Mouse (Mus musculus) neural tube, embryonic 13.5 days (tissue): Measurements from ENCODE around the gene Nhsl1. TPM values are rescaled to one million over a fixed set of nuclear protein-coding genes. Genes with fewer than 3 reads are reported as not detected.

Experiments used
- ATAC-seq: fragments of 200-750 bp; cut with Nextera tagmentation; 2 replicates; pipeline ENCODE4 v1.8.0; 2017; ENCODE audit warnings: low read depth, mild to moderate bottlenecking, moderate TSS enrichment, moderate library complexity
- H3K27ac ChIP-seq: fragments of 300-500 bp; sonication (generic); replicated peaks from 2 replicates; pipeline ENCODE4 v1.5.1; 2015; ENCODE audit warnings: moderate library complexity, mild to moderate bottlenecking, inconsistent platforms
- H3K27me3 ChIP-seq: fragments of 300-500 bp; sonication (generic); 2 replicates; pipeline ENCODE4 v1.6.1; 2015; ENCODE audit warnings: mild to moderate bottlenecking, inconsistent platforms
- H3K36me3 ChIP-seq: fragments of 300-500 bp; sonication (generic); 2 replicates; pipeline ENCODE4 v1.6.1; 2015; ENCODE audit warnings: mild to moderate bottlenecking, inconsistent platforms
- H3K4me1 ChIP-seq: fragments of 300-500 bp; sonication (generic); replicated peaks from 2 replicates; pipeline ENCODE4 v1.6.1; 2015; ENCODE audit warnings: inconsistent platforms
- H3K4me2 ChIP-seq: fragments of 300-500 bp; sonication (generic); 2 replicates; pipeline ENCODE4 v1.6.1; 2015; ENCODE audit warnings: inconsistent platforms, mild to moderate bottlenecking, moderate library complexity
- H3K4me3 ChIP-seq: fragments of 300-500 bp; sonication (generic); 2 replicates; pipeline ENCODE4 v1.5.1; 2015; ENCODE audit warnings: mild to moderate bottlenecking, inconsistent platforms
- H3K9ac ChIP-seq: fragments of 300-500 bp; sonication (generic); 2 replicates; pipeline ENCODE4 v1.6.1; 2015; ENCODE audit warnings: moderate library complexity, mild to moderate bottlenecking, inconsistent platforms
- H3K9me3 ChIP-seq: fragments of 300-500 bp; sonication (generic); 2 replicates; pipeline ENCODE4 v1.6.1; 2016; ENCODE audit warnings: inconsistent platforms
- WGBS: fragments of 180-500 bp; shearing (Covaris S2); methylation state at CpG from one replicate; pipeline ENCODE4 v1.1.7; 2015; 5-methylcytosine and 5-hydroxymethylcytosine counted together
- polyA plus RNA-seq: library from polyadenylated mRNA; unstranded; fragments of >200 nt; fragmentation: Nextera tagmentation; extraction: Ambion mirVana; gene quantifications from 2 replicates; pipeline ENCODE4 v1.2.1, GENCODE M21; 2015

The Nhsl1 gene
- polyA plus RNA-seq, 1 experiment from 2014 or later: 18.4 TPM

DNA sequence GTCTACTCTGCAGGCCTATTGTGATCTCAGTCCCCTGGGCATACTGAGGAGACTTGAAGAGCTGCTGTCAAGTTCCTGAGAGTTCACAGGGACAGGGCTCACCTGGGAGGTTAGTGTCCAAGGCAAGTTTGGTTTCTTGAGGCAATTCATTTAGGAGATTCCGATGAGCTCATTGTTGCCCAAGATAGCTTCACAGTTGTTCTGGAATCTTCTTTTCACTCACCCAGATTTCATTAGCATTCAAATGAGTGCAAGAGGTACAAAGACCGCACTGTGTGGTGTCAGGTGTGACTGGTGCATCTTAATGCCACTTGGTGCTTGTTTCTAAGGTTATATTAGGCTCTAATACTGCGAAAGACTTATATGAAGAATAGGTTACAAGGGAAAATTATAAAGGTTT is 160.5 kb downstream of the Nhsl1 start:
- H3K27ac ChIP-seq: no peak overlapping the region
- ATAC-seq: no peak
- no peak overlapping the region for H3K4me2 ChIP-seq
- no peak overlapping the region for H3K9ac ChIP-seq
- H3K9me3 ChIP-seq: no peaks in the 10 kb centered on the region
- H3K4me1 ChIP-seq: peaks cover 35% of the 10 kb centered on the region
- no peaks in the 10 kb centered on the region for H3K27me3 ChIP-seq
- peaks cover 18% of the 10 kb centered on the region; the same call in 1 of the 2 replicates for H3K36me3 ChIP-seq
- H3K4me3 ChIP-seq: no peak overlapping the region
- WGBS: 81% methylated on average over 3 of the region's 3 CpGs

DNA sequence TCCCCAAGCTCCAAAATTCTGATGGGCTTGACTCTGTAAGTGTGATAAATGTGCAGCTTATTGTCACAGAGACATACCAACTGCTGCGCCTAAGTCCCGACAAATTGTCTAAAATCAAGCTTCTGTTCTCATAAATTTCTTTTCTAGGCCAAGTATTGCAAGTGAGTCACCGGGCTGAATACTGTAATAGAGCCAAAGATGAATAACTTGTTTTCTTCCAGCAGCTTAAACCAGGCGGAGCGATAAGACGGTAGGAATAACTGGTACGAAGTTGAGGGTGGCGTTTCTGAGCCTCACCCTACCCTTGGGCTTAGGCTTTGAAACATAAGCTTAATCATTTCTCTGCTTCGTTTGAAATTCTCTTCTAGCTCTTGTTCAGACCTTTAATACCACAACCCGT is 162.1 kb downstream of the Nhsl1 start:
- peaks cover 25% of the 10 kb centered on the region for H3K4me1 ChIP-seq
- peaks cover 18% of the 10 kb centered on the region; the same call in 1 of the 2 replicates for H3K36me3 ChIP-seq
- ATAC-seq: no peak
- H3K4me3 ChIP-seq: no peak overlapping the region
- no peaks in the 10 kb centered on the region for H3K27me3 ChIP-seq
- no peaks in the 10 kb centered on the region for H3K9me3 ChIP-seq
- H3K4me2 ChIP-seq: no peak overlapping the region
- H3K27ac ChIP-seq: no peak overlapping the region
- 89% methylated on average over 10 of the region's 10 CpGs for WGBS
- no peak overlapping the region for H3K9ac ChIP-seq

- peaks cover 15% of the 10 kb centered on the region; the same call in 1 of the 2 replicates for H3K36me3 ChIP-seq
- H3K27me3 ChIP-seq: no peaks in the 10 kb centered on the region
- no peak overlapping the region for H3K4me3 ChIP-seq
- ATAC-seq: peak; percentile 54; the same call in 1 of the 2 replicates
- H3K4me2 ChIP-seq: peak overlapping the region; percentile 15; the same call in 1 of the 2 replicates
- 0 out of 2 replicates have a peak overlapping the region, but pooled peaks have one; percentile 47 for H3K9ac ChIP-seq
- peak overlapping the region; percentile 77 for H3K27ac ChIP-seq
- WGBS: 8% methylated on average over 4 of the region's 4 CpGs
- no peaks in the 10 kb centered on the region for H3K9me3 ChIP-seq
- H3K4me1 ChIP-seq: peaks cover 26% of the 10 kb centered on the region
Measured at GRCm38 (mm10) chr10:18482558-18483141, 163.9 kb downstream of the Nhsl1 start.

- H3K4me2 ChIP-seq: no peak overlapping the region
- H3K4me3 ChIP-seq: no peak overlapping the region
- H3K36me3 ChIP-seq: 0 out of 2 replicates have a peak, but pooled peaks cover 7% of the 10 kb centered on the region
- WGBS: 77% methylated on average over 3 of the region's 3 CpGs
- peaks cover 28% of the 10 kb centered on the region for H3K4me1 ChIP-seq
- H3K27me3 ChIP-seq: no peaks in the 10 kb centered on the region
- ATAC-seq: no peak
- no peak overlapping the region for H3K27ac ChIP-seq
- no peaks in the 10 kb centered on the region for H3K9me3 ChIP-seq
- H3K9ac ChIP-seq: no peak overlapping the region
Measured at GRCm38 (mm10) chr10:18483658-18484057, 164.9 kb downstream of the Nhsl1 start.

- whole genome bisulfite sequencing: 94% methylated on average over 5 of the region's 5 CpGs
- ATAC-seq: no peak
- no peak overlapping the region for H3K4me2 ChIP-seq
Measured at GRCm38 (mm10) chr10:18484731-18485130, 165.9 kb downstream of the Nhsl1 start.

DNA sequence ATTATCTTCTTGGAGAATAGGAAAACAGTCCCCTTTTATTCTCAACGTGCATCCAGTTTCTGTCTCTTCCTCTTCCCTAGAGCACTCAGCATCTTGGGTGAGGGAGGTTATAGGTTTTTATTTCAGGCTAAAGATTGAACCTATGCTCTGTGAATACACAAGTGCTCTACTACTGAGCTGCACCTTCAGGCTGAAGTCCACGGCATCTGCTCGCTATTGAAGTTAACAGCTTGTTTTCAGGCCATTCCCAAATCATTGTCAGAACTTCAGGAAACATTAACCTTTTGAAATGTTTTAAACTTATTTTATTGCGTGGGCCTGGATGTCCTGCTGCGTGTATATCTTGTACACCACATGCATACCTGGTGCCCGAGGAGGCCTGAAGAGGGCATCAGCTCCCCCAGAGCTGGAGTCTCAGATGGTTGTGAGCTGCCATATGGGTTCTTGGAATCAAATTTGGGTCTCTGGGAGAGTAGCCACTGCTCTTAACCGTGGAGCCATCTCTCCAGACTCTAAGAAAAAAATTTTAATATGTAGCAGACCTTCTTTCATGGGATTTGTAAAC is 169.5 kb downstream of the Nhsl1 start:
- H3K9ac ChIP-seq: no peak overlapping the region
- no peaks in the 10 kb centered on the region for H3K36me3 ChIP-seq
- H3K9me3 ChIP-seq: no peaks in the 10 kb centered on the region
- no peaks in the 10 kb centered on the region for H3K27me3 ChIP-seq
- WGBS: 81% methylated on average over 7 of the region's 7 CpGs
- no peak overlapping the region for H3K4me2 ChIP-seq
- H3K4me3 ChIP-seq: no peak overlapping the region
- H3K27ac ChIP-seq: no peak overlapping the region
- peaks cover 21% of the 10 kb centered on the region for H3K4me1 ChIP-seq
- ATAC-seq: no peak

More at GRCm38 (mm10) chr10:18484731-18485130, 165.9 kb downstream of the Nhsl1 start:
- H3K9me3 ChIP-seq: no peaks in the 10 kb centered on the region
- no peaks in the 10 kb centered on the region for H3K27me3 ChIP-seq
- no peak overlapping the region for H3K4me3 ChIP-seq
- no peak overlapping the region for H3K9ac ChIP-seq
- H3K27ac ChIP-seq: no peak overlapping the region
- peaks cover 28% of the 10 kb centered on the region for H3K4me1 ChIP-seq
- H3K36me3 ChIP-seq: no peaks in the 10 kb centered on the region

DNA sequence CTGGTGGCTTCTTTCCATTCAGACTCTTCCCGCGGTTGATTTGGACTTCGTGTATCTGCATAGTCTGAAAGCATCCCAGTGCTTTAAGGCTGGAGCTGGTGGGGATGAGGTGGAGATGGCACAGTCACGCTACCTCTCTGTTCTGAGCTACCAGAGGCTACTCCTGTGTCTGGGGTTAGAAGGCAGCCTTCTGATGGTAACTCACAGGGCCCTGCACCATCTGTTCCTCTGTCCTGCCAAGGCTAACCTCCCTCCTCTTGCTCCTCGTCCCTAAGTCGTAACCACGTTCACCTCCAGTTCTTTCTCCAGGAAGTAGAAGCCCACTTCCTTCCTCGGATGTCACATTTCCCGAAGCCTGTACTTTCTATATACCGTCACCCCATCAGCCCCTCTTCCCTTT is 171.2 kb downstream of the Nhsl1 start:
- H3K4me3 ChIP-seq: no peak overlapping the region
- peaks cover 20% of the 10 kb centered on the region for H3K4me1 ChIP-seq
- no peak for ATAC-seq
- H3K9me3 ChIP-seq: no peaks in the 10 kb centered on the region
- H3K36me3 ChIP-seq: no peaks in the 10 kb centered on the region
- H3K27me3 ChIP-seq: no peaks in the 10 kb centered on the region
- no peak overlapping the region for H3K27ac ChIP-seq
- 89% methylated on average over 10 of the region's 10 CpGs for WGBS
- no peak overlapping the region for H3K9ac ChIP-seq
- no peak overlapping the region for H3K4me2 ChIP-seq

DNA sequence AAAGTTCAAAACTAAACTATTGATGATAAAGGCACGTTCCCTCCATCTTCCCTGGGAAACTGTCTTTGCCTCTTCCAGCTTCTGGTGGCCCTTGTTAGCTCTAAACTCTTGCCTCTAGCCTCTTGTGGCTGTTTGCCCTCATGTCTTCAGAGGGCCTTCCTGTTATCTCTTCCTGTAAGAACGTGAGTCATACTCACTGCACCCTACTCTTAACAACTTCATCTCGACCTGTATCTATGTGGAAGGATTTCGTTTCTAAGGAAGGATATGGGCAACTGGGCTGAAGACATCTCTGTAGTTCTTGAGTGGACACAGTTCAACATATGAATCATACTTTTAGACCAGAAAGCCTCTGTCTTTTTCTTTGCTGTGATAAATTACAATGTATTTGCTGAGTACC is 173.2 kb downstream of the Nhsl1 start:
- H3K9ac ChIP-seq: no peak overlapping the region
- no peak overlapping the region for H3K4me3 ChIP-seq
- no peaks in the 10 kb centered on the region for H3K27me3 ChIP-seq
- peaks cover 25% of the 10 kb centered on the region for H3K4me1 ChIP-seq
- 87% methylated on average over 4 of the region's 4 CpGs for WGBS
- no peak for ATAC-seq
- no peak overlapping the region for H3K27ac ChIP-seq
- H3K4me2 ChIP-seq: no peak overlapping the region
- H3K36me3 ChIP-seq: no peaks in the 10 kb centered on the region
- no peaks in the 10 kb centered on the region for H3K9me3 ChIP-seq

DNA sequence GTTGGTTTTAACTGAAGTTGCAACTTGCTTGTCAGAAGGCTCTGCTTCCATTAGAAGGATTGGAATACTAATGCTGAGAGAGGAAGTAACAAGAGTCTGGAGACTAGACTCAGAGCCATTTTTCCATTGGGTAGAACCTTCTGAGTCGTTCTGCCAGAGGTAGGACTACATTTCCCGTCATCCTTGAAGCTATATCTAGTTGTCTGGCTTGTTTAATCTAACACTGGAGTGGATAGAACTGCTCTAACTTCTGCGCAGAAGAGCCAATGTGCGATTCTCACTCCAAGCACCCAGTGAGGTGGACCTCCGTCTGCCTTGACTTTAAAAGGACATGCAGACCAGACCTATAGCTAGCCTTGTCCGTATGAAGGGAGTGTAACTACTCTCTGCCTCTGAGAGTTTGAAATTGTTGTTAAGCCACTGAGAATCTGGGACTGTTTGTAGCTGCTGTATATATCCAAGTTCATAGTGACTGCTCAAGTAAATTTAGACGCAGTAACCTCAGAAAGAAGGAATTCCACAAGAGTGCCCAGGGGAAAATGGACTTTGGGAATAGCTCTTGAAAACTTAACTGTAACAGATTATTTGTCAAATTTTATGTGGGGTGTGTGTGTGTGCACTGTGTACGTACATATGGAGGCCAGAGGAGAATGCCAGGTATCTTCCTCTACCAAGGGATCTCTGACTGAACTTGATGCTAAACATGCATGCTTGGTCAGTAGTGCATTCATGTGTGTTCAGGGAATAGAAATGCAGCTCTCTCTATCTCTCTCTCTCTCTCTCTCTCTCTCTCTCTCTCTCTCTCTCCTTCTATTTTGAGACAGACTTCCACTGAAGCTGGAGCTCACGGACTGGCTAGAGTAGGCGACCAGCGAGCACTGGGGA is 174.5 kb downstream of the Nhsl1 start:
- no peak overlapping the region for H3K9ac ChIP-seq
- 91% methylated on average over 11 of the region's 11 CpGs for WGBS
- H3K4me2 ChIP-seq: no peak overlapping the region
- peaks cover 4% of the 10 kb centered on the region for H3K36me3 ChIP-seq
- no peaks in the 10 kb centered on the region for H3K27me3 ChIP-seq
- no peak for ATAC-seq
- H3K4me3 ChIP-seq: no peak overlapping the region
- H3K4me1 ChIP-seq: peaks cover 26% of the 10 kb centered on the region
- H3K9me3 ChIP-seq: no peaks in the 10 kb centered on the region
- no peak overlapping the region for H3K27ac ChIP-seq

DNA sequence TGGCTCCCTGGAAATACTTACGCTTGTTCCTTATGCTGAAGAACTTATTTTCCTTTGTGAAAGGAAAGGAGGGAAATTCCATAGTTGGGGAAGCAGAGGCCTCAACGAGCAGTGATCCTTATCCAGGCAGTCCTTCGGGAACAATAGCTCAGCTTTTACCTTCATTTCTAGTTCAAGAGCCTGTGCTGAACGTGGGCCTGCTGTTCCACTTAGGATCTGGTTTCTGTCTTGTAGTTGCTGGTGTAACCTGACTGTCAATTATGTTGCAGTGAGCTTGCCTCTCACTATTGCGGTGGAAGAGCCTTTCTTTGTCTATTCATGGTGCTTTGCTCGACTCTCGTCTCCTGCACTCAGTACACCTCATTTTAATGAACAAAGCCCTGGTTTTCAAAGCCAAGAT is 175.5 kb downstream of the Nhsl1 start:
- Histone ChIP-seq H3K4me1 (peaks cover 26% of the 10 kb centered on the region), H3K9ac (no peak overlapping the region), H3K36me3 (peaks cover 14% of the 10 kb centered on the region), H3K27me3 (no peaks in the 10 kb centered on the region), H3K4me3 (no peak overlapping the region), H3K9me3 (no peaks in the 10 kb centered on the region), H3K27ac (peak overlapping the region; percentile 39; the same call in 1 of the 2 replicates), H3K4me2 (no peak overlapping the region)
- WGBS: 47% methylated on average over 7 of the region's 7 CpGs
- no peak for ATAC-seq

GRCm38 (mm10) chr10:18497066-18497465 is 178.3 kb downstream of the Nhsl1 start:
- no peak overlapping the region for H3K4me2 ChIP-seq
- H3K27me3 ChIP-seq: no peaks in the 10 kb centered on the region
- no peak overlapping the region; the same call in 1 of the 2 replicates for H3K9ac ChIP-seq
- no peak for ATAC-seq
- H3K36me3 ChIP-seq: peaks cover 33% of the 10 kb centered on the region
- H3K4me3 ChIP-seq: no peak overlapping the region
- peaks cover 26% of the 10 kb centered on the region for H3K4me1 ChIP-seq
- no peak overlapping the region for H3K27ac ChIP-seq
- H3K9me3 ChIP-seq: no peaks in the 10 kb centered on the region
- 66% methylated on average over 7 of the region's 7 CpGs for WGBS

DNA sequence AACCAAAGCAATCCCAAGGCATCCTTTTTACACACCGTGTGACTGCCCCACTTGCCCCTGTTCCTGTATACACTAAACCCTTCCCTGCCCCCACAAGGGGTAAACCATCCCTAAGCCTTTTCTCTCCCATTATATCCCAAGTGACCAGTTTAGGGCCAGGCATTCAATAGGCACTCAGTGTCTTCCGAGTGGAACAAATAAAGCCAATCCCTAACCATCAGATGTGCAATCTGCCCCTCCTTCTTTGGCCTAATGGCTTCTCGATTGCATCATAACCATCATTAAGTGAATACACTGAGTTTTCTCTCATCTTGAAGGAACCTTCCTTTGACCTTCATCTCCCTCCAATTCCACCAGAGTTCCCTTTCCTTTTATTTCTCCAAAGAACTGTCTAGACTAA is 183.2 kb downstream of the Nhsl1 start:
- Histone ChIP-seq H3K9ac (no peak overlapping the region), H3K27ac (no peak overlapping the region), H3K9me3 (no peaks in the 10 kb centered on the region), H3K36me3 (peaks cover 45% of the 10 kb centered on the region), H3K4me2 (no peak overlapping the region), H3K4me1 (peaks cover 32% of the 10 kb centered on the region), H3K4me3 (no peak overlapping the region), H3K27me3 (no peaks in the 10 kb centered on the region)
- no peak for ATAC-seq
- whole genome bisulfite sequencing: 26% methylated on average over 3 of the region's 3 CpGs
